Mouse (Mus musculus) midbrain, embryonic 11.5 days (tissue): ENCODE measurements at regions not wholly inside any gene's neighbourhood (a gene's known extent, or its start where the extent isn't known, plus 50 kb on each side); places are given as distances from the start of the nearest gene placed in this dataset.

Source experiments
- ATAC-seq: fragments of 200-750 bp; cut with Nextera tagmentation; 2 replicates; pipeline ENCODE4 v1.8.0; 2017; ENCODE audit warnings: moderate TSS enrichment, moderate library complexity; ENCODE audit not compliant: low FRiP score
- DNase-seq: peaks from one replicate; pipeline ENCODE4 v3.0.0; 2015; ENCODE audit warnings: low spot score; ENCODE audit errors: missing footprints
- H3K27ac ChIP-seq: fragments of 300-500 bp; sonication (generic); 2 replicates; pipeline ENCODE4 v1.5.1; 2014; ENCODE audit warnings: low read depth, low read length
- H3K27me3 ChIP-seq: fragments of 300-500 bp; sonication (generic); 2 replicates; pipeline ENCODE4 v1.6.1; 2014; ENCODE audit warnings: mild to moderate bottlenecking, low read length, moderate library complexity, mixed read lengths; ENCODE audit not compliant: control insufficient read depth, insufficient read depth
- H3K36me3 ChIP-seq: fragments of 300-500 bp; sonication (generic); 2 replicates; pipeline ENCODE4 v1.6.1; 2014; ENCODE audit warnings: mild to moderate bottlenecking, low read length, moderate library complexity, mixed read lengths; ENCODE audit not compliant: control insufficient read depth, insufficient read depth
- H3K4me1 ChIP-seq: fragments of 300-500 bp; sonication (generic); 2 replicates; pipeline ENCODE4 v1.6.1; 2014; ENCODE audit warnings: low read length; ENCODE audit not compliant: control insufficient read depth, insufficient read depth
- H3K4me2 ChIP-seq: fragments of 300-500 bp; sonication (generic); 2 replicates; pipeline ENCODE4 v1.6.1; 2014; ENCODE audit warnings: mild to moderate bottlenecking, moderate library complexity
- H3K4me3 ChIP-seq: fragments of 300-500 bp; sonication (generic); 2 replicates; pipeline ENCODE4 v1.5.1; 2014; ENCODE audit warnings: low read depth, low read length
- H3K9ac ChIP-seq: fragments of 300-500 bp; sonication (generic); 2 replicates; pipeline ENCODE4 v1.6.1; 2014; ENCODE audit warnings: low read length
- H3K9me3 ChIP-seq: fragments of 300-500 bp; sonication (generic); 2 replicates; pipeline ENCODE4 v1.6.1; 2016; ENCODE audit warnings: low read length; ENCODE audit not compliant: control insufficient read depth
- WGBS: fragments of 180-500 bp; shearing (Covaris S2); extraction: QIAGEN DNeasy Blood & Tissue Kit; methylation state at CpG from one replicate; pipeline ENCODE4 v1.1.7; 2014; 5-methylcytosine and 5-hydroxymethylcytosine counted together

GRCm38 (mm10) chr6:78599751-78600150 lies 131.1 kb upstream of the Reg3g start:
- H3K36me3 ChIP-seq, result no peaks in the 10 kb centered on the region
- 94% methylated on average over 4 of the region's 4 CpGs for WGBS
- no peak for ATAC-seq

GRCm38 (mm10) chr6:78570000-78570597 lies 101.4 kb upstream of the Reg3g start:
- no peak overlapping the region for H3K4me3 ChIP-seq
- no peak overlapping the region for H3K27ac ChIP-seq
- no peaks in the 10 kb centered on the region for H3K36me3 ChIP-seq
- H3K27me3 ChIP-seq, result no peaks in the 10 kb centered on the region
- no peaks in the 10 kb centered on the region for H3K4me1 ChIP-seq
- peak; percentile 61; the same call in 1 of the 2 replicates for ATAC-seq
- no peak for DNase-seq
- no peak overlapping the region for H3K4me2 ChIP-seq
- no peak overlapping the region for H3K9ac ChIP-seq
- 96% methylated on average over 4 of the region's 4 CpGs for WGBS
- H3K9me3 ChIP-seq, result no peaks in the 10 kb centered on the region

More at GRCm38 (mm10) chr6:78599751-78600150, 131.1 kb upstream of the Reg3g start:
- H3K9ac ChIP-seq, result no peak overlapping the region
- H3K9me3 ChIP-seq, result no peaks in the 10 kb centered on the region
- H3K4me2 ChIP-seq, result no peak overlapping the region
- no peaks in the 10 kb centered on the region for H3K27me3 ChIP-seq
- no peak overlapping the region for H3K27ac ChIP-seq
- no peaks in the 10 kb centered on the region for H3K4me1 ChIP-seq
- DNase-seq, result no peak
- H3K4me3 ChIP-seq, result no peak overlapping the region

- no peak overlapping the region for H3K4me2 ChIP-seq
- no peak overlapping the region for H3K4me3 ChIP-seq
- 34% methylated on average over 11 of the region's 11 CpGs for WGBS
- H3K27ac ChIP-seq, result no peak overlapping the region
- H3K9me3 ChIP-seq, result no peaks in the 10 kb centered on the region
- H3K4me1 ChIP-seq, result peaks cover 3% of the 10 kb centered on the region; the same call in 1 of the 2 replicates
- H3K9ac ChIP-seq, result no peak overlapping the region
- H3K27me3 ChIP-seq, result no peaks in the 10 kb centered on the region
- no peaks in the 10 kb centered on the region for H3K36me3 ChIP-seq
- ATAC-seq (peak; percentile 71), DNase-seq (no peak)
These were observed 84.5 kb upstream of the Reg3g start for GRCm38 (mm10) chr6:78553008-78553698.

- no peak for DNase-seq
- Histone ChIP-seq H3K36me3 (no peaks in the 10 kb centered on the region), H3K4me3 (no peak overlapping the region), H3K27ac (no peak overlapping the region), H3K9me3 (no peaks in the 10 kb centered on the region), H3K4me1 (peaks cover 3% of the 10 kb centered on the region; the same call in 1 of the 2 replicates), H3K9ac (no peak overlapping the region), H3K27me3 (no peaks in the 10 kb centered on the region), H3K4me2 (no peak overlapping the region)
- 27% methylated on average over 5 of the region's 5 CpGs for WGBS
- ATAC-seq, result no peak; the same call in none of the 2 replicates
These were observed 83.7 kb upstream of the Reg3g start for GRCm38 (mm10) chr6:78552353-78552698.

- 0 out of 2 replicates have a peak overlapping the region, but pooled peaks have one; percentile 9 for H3K4me2 ChIP-seq
- H3K9ac ChIP-seq, result no peak overlapping the region
- peaks cover 3% of the 10 kb centered on the region; the same call in 1 of the 2 replicates for H3K4me1 ChIP-seq
- ATAC-seq, result peak; percentile 63
- H3K36me3 ChIP-seq, result no peaks in the 10 kb centered on the region
- no peaks in the 10 kb centered on the region for H3K9me3 ChIP-seq
- H3K4me3 ChIP-seq, result no peak overlapping the region
- WGBS, result 33% methylated on average over 8 of the region's 8 CpGs
- no peak for DNase-seq
- no peak overlapping the region for H3K27ac ChIP-seq
- no peaks in the 10 kb centered on the region for H3K27me3 ChIP-seq
These were observed 83.1 kb upstream of the Reg3g start for GRCm38 (mm10) chr6:78551666-78552352.

GRCm38 (mm10) chr6:78548476-78548875 lies 79.8 kb upstream of the Reg3g start:
- Histone ChIP-seq H3K4me1 (peaks cover 3% of the 10 kb centered on the region; the same call in 1 of the 2 replicates), H3K9ac (no peak overlapping the region), H3K27ac (no peak overlapping the region), H3K27me3 (no peaks in the 10 kb centered on the region), H3K4me3 (no peak overlapping the region), H3K4me2 (no peak overlapping the region), H3K36me3 (no peaks in the 10 kb centered on the region), H3K9me3 (no peaks in the 10 kb centered on the region)
- DNase-seq, result no peak
- no peak for ATAC-seq
- WGBS, result 90% methylated on average over 4 of the region's 4 CpGs

GRCm38 (mm10) chr6:78547721-78548120 lies 79.0 kb upstream of the Reg3g start:
- Histone ChIP-seq H3K4me3 (no peak overlapping the region), H3K4me1 (peaks cover 3% of the 10 kb centered on the region; the same call in 1 of the 2 replicates), H3K4me2 (no peak overlapping the region), H3K36me3 (no peaks in the 10 kb centered on the region), H3K27me3 (no peaks in the 10 kb centered on the region), H3K9ac (no peak overlapping the region), H3K27ac (no peak overlapping the region), H3K9me3 (no peaks in the 10 kb centered on the region)
- DNase-seq (no peak), ATAC-seq (no peak)
- 94% methylated on average over 1 of the region's 1 CpGs for WGBS

- 19% methylated on average over 2 of the region's 2 CpGs for WGBS
- Histone ChIP-seq H3K36me3 (no peaks in the 10 kb centered on the region), H3K9ac (no peak overlapping the region), H3K27me3 (no peaks in the 10 kb centered on the region), H3K27ac (no peak overlapping the region), H3K9me3 (no peaks in the 10 kb centered on the region), H3K4me3 (no peak overlapping the region), H3K4me1 (no peaks in the 10 kb centered on the region), H3K4me2 (no peak overlapping the region)
- ATAC-seq (peak; percentile 46; the same call in 1 of the 2 replicates), DNase-seq (peak; percentile 95)
These were observed 75.6 kb upstream of the Reg3g start for GRCm38 (mm10) chr6:78544238-78544637.

- WGBS, result 97% methylated on average over 1 of the region's 1 CpGs
- no peak overlapping the region for H3K27ac ChIP-seq
- H3K4me1 ChIP-seq, result no peaks in the 10 kb centered on the region
- no peak overlapping the region for H3K4me2 ChIP-seq
- no peak overlapping the region for H3K4me3 ChIP-seq
- H3K9ac ChIP-seq, result no peak overlapping the region
- H3K36me3 ChIP-seq, result no peaks in the 10 kb centered on the region
- no peaks in the 10 kb centered on the region for H3K27me3 ChIP-seq
- ATAC-seq, result no peak
- no peak for DNase-seq
- H3K9me3 ChIP-seq, result no peaks in the 10 kb centered on the region
These were observed 68.8 kb upstream of the Reg3g start for GRCm38 (mm10) chr6:78537476-78537875.
